Mouse (Mus musculus) Patski (cell line): ENCODE measurements around the gene Nphp1. TPM values are rescaled to one million over a fixed set of nuclear protein-coding genes. Genes with fewer than 3 reads are reported as not detected.

Source experiments
- ATAC-seq: fragments of 100-300 bp; one replicate; pipeline ENCODE4 v1.8.0; 2021
- CTCF ChIA-PET: fragments of 350-600 bp; sonication (Branson Sonifier 250); formaldehyde crosslinking; loops from one replicate; lab custom pipeline; 2022; ENCODE audit warnings: inconsistent platforms; lab: Charles Lee
- POLR2A ChIA-PET: fragments of 350-600 bp; sonication (Branson Sonifier 250); formaldehyde crosslinking; loops from one replicate; lab custom pipeline; 2022; ENCODE audit warnings: antibody characterized with exemption, inconsistent platforms; lab: Charles Lee
- DNase-seq: peaks from one replicate; pipeline ENCODE4 v3.0.0-alpha.2; 2011; ENCODE audit warnings: low read depth, low spot score
- H3K27me3 ChIP-seq: fragments of 371-371 bp; one replicate; pipeline ENCODE4 v1.5.1; 2021
- CTCF ChIP-seq: fragments of 100-300 bp; IDR thresholded peaks from one replicate; pipeline ENCODE4 v1.5.1; 2021
- in situ Hi-C: fragments of 300-500 bp; cut with MboI; formaldehyde crosslinking; loops from 3 replicates; pipeline ENCODE4 v1.11.1; 2018; ENCODE audit warnings: low pct_unique_long_range_greater_than_20kb, mixed read lengths
- polyA plus RNA-seq: library from polyadenylated mRNA; unstranded; gene quantifications from one replicate; pipeline ENCODE4 v1.2.3, GENCODE M21; 2021

Nphp1 gene
- 58.5 TPM for polyA plus RNA-seq

GRCm38 (mm10) chr2:127788440-127789116 lies at the start of gene Nphp1:
TSS of gene Nphp1 (minus strand) at chr2:127788897.
- TF ChIP-seq CTCF = no peak
- in situ Hi-C loops = no loop called here

GRCm38 (mm10) chr2:127832833-127833190 lies 44.1 kb upstream of the Nphp1 start:
- TF ChIP-seq CTCF = peak; percentile 76
- ChIA-PET CTCF (interaction anchor here (0.7 to 3.7 kb wide), 5 partner anchors 11 to 64 kb away, joined by 3 to 12 read pairs (median 3); no protein-coding TSS in a partner anchor), POLR2A (no interaction called here)
- ATAC-seq (no peak), DNase-seq (no peak)
- in situ Hi-C loops = no loop called here
- peaks cover 21% of the 10 kb centered on the region for H3K27me3 ChIP-seq

More at GRCm38 (mm10) chr2:127788440-127789116, at the start of gene Nphp1:
- ChIA-PET CTCF (no interaction called here), POLR2A (interaction anchor here (0.6 kb wide), 1 partner anchor 18 kb away, joined by 6 read pairs; no protein-coding TSS in a partner anchor)
- DNase-seq = peak; percentile 46
- ATAC-seq = peak; percentile 42
- no peaks in the 10 kb centered on the region for H3K27me3 ChIP-seq

- DNase-seq (no peak), ATAC-seq (peak; percentile 21)
- CTCF ChIA-PET = interaction anchor here (0.7 to 3.7 kb wide), 6 partner anchors 12 to 65 kb away, joined by 3 to 12 read pairs (median 3); no protein-coding TSS in a partner anchor
- in situ Hi-C loops = no loop called here
- peaks cover 16% of the 10 kb centered on the region for H3K27me3 ChIP-seq
- POLR2A ChIA-PET = interaction anchor here (0.7 to 1.0 kb wide), 2 partner anchors 10 to 447 kb away, joined by 3 to 4 read pairs; no protein-coding TSS in a partner anchor
- no peak for TF ChIP-seq CTCF
These were observed 43.6 kb upstream of the Nphp1 start for GRCm38 (mm10) chr2:127832103-127832832.

GRCm38 (mm10) chr2:127831401-127832102 lies 42.9 kb upstream of the Nphp1 start, which contains the start of gene Bub1:
TSS of gene Bub1 (minus strand) at chr2:127831865.
- peak; percentile 59 for DNase-seq
- POLR2A ChIA-PET = interaction anchor here (0.7 to 1.0 kb wide), 3 partner anchors 10 to 448 kb away, joined by 3 to 4 read pairs (median 3); no protein-coding TSS in a partner anchor
- in situ Hi-C loops = no loop called here
- peak; percentile 83 for ATAC-seq
- TF ChIP-seq CTCF = no peak
- H3K27me3 ChIP-seq = peaks cover 12% of the 10 kb centered on the region
- CTCF ChIA-PET = interaction anchor here (0.7 to 3.7 kb wide), 3 partner anchors 10 to 14 kb away, joined by 3 to 12 read pairs (median 4); no protein-coding TSS in a partner anchor

- TF ChIP-seq CTCF = no peak
- ATAC-seq (peak; percentile 85), DNase-seq (peak; percentile 55)
- ChIA-PET POLR2A (no interaction called here), CTCF (interaction anchor here (0.9 to 1.8 kb wide), 5 partner anchors 10 to 28 kb away, joined by 3 to 11 read pairs (median 3); no protein-coding TSS in a partner anchor)
- H3K27me3 ChIP-seq = no peaks in the 10 kb centered on the region
- in situ Hi-C loops = no loop called here
These were observed 3.4 kb upstream of the Nphp1 start, which contains the start of gene Mtln for GRCm38 (mm10) chr2:127791919-127792603. TSS of gene Mtln (minus strand) at chr2:127792488.

GRCm38 (mm10) chr2:127789651-127790270 lies 1.1 kb upstream of the Nphp1 start:
- ChIA-PET CTCF (no interaction called here), POLR2A (no interaction called here)
- no peaks in the 10 kb centered on the region for H3K27me3 ChIP-seq
- DNase-seq (no peak), ATAC-seq (no peak)
- in situ Hi-C loops = no loop called here
- no peak for TF ChIP-seq CTCF

GRCm38 (mm10) chr2:127789138-127789537 lies 441 bp upstream of the Nphp1 start:
- no peak for DNase-seq
- TF ChIP-seq CTCF = no peak
- CTCF ChIA-PET = no interaction called here
- POLR2A ChIA-PET = no interaction called here
- H3K27me3 ChIP-seq = no peaks in the 10 kb centered on the region
- in situ Hi-C loops = no loop called here
- peak; percentile 6 for ATAC-seq

GRCm38 (mm10) chr2:127787226-127787625 lies 1.5 kb downstream of the Nphp1 start:
- ATAC-seq = no peak
- CTCF ChIA-PET = no interaction called here
- no peaks in the 10 kb centered on the region for H3K27me3 ChIP-seq
- DNase-seq = no peak
- in situ Hi-C loops = no loop called here
- TF ChIP-seq CTCF = no peak
- POLR2A ChIA-PET = no interaction called here

- no peak for TF ChIP-seq CTCF
- CTCF ChIA-PET = no interaction called here
- in situ Hi-C loops = no loop called here
These were observed 10.2 kb downstream of the Nphp1 start for GRCm38 (mm10) chr2:127778451-127778850.

More at GRCm38 (mm10) chr2:127778451-127778850, 10.2 kb downstream of the Nphp1 start:
- POLR2A ChIA-PET = no interaction called here
- ATAC-seq (no peak), DNase-seq (no peak)
- H3K27me3 ChIP-seq = no peaks in the 10 kb centered on the region
